Mouse (Mus musculus) frontal cortex, postnatal 25 days (tissue): Measurements from ENCODE around the gene Egln2.
A peak's percentile ranks its signal among the peaks of the same experiment; 100 is the strongest.

ENCODE experiments used
- DNase-seq, 2 experiments: peaks; one replicate each; pipeline ENCODE4 v3.0.0; 2022; ENCODE audit warnings: low spot score in 2 of 2

Egln2 gene

DNA sequence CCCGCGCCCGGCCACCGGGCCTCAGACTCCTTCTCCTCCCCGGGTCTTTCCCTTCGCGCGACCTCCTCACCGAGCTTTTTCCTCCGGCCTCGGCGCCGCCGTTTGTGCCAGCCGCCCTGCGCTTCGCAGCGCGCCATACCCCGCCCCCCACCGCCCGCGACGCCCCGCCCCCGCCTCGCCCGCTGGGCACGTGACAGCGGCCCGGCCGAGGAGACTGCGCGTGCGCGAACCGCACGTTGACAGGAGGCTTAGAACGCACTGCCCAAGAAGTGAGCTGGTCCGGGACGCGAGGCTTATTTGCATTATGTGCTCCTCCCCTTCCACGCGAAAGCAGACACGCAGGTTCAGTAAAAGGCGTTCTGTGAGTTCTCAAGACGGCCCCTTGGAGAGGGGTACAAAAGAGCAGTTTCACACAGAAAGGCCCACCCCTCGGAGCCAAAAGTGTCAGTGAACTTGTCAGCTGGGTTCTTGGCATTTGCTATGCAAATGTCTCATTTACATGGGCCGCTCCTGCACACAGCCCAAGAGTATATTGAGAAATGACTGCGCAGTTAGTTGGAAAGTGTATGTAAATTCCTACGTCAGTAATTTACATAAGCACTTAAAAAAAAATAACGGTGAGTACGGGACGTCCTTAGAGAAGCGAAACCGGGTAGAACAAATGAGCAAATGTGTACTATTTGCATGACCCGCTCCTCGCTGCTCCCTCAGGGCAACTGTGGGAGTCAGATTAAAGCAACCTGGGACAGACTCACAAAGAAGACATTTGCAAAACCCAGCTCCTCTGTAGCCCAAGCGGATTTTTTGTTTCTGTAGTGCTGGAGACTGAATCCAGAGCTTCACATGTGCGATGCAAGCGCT lies at the start of gene Egln2:
Egln2 (minus strand) TSS at position 189 of the 861 bp plus-strand sequence.
- peak; percentile 91 to 92 for DNase-seq

GRCm38 (mm10) chr7:27212626-27213025 lies 46.0 kb upstream of the Egln2 start:
- no peak for DNase-seq

DNA sequence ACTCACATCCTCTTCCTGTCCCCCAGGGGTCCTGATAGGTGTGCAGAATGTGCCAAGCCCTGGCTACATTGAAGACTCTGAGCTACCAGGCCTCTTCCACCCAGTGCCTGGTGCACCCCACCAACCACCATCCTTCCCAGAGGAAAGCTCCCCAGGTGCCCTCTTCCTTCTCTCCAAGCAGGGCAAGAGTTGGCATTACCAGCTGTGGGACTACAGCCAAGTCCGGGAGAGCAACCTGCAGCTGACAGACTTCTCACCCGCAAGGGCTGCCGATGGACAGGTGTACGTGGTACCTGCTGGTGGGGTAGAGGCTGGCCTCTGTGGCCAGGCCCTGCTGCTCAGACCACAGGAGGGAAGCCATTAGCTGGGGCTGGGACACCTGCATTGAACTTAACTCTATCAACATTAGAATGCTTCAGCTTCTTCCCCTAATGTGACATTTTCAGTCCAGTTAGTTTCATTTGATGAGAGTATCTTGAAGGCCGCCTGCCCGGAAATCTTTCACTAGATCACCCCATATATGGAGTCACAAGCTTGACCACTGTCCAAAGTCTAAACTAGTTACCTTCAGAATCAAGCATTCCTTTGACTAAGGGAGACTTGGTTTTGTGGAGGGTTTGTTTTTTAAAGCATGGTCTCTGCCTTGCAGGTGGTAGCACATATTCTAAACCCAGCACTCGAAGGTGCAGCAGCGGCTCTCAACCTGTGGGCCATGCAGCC lies 37.3 kb upstream of the Egln2 start:
- DNase-seq: no peak

GRCm38 (mm10) chr7:27198779-27199178 lies 32.2 kb upstream of the Egln2 start:
- DNase-seq: no peak

- no peak for DNase-seq
Measured at GRCm38 (mm10) chr7:27198355-27198754, 31.8 kb upstream of the Egln2 start.

DNA sequence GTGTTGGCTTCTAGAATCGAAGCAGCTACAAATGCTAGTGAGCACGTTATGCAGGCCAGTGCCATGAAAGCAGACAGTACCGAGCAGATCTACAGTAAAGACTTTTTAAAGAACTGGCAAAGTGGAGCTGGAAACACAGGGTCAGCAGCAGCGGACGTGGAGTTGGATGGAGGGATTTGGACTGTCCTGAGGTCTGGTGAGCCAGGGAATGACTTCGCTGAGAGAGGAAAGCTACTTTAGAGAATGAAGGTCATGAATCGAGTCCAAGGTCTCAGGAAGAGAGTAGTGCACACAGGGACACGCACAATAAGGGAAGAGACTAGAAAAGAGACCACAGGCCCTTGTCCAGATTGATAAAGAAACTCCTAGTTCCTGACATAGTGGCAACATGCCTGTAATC lies 31.0 kb upstream of the Egln2 start:
- DNase-seq: no peak

DNA sequence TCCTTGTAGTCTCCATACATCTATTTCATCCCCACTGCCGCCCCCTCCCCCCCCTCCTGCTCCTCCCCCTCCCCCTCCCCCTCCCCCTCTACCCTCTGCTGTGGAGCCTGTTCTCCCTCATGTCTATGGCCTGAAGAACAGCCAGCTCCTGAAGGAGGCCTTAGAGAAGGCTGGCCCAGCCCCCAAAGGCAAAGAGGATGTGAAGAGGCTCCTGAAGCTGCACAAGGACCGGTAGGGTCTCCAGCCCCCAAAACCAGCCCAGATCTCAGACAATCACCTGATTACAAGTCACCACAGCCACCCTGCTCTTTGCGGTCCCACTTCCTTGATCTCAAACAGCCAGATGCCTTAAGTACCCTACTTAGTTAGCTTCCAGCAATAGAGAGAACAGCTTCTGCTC lies 30.5 kb upstream of the Egln2 start:
- no peak for DNase-seq

DNA sequence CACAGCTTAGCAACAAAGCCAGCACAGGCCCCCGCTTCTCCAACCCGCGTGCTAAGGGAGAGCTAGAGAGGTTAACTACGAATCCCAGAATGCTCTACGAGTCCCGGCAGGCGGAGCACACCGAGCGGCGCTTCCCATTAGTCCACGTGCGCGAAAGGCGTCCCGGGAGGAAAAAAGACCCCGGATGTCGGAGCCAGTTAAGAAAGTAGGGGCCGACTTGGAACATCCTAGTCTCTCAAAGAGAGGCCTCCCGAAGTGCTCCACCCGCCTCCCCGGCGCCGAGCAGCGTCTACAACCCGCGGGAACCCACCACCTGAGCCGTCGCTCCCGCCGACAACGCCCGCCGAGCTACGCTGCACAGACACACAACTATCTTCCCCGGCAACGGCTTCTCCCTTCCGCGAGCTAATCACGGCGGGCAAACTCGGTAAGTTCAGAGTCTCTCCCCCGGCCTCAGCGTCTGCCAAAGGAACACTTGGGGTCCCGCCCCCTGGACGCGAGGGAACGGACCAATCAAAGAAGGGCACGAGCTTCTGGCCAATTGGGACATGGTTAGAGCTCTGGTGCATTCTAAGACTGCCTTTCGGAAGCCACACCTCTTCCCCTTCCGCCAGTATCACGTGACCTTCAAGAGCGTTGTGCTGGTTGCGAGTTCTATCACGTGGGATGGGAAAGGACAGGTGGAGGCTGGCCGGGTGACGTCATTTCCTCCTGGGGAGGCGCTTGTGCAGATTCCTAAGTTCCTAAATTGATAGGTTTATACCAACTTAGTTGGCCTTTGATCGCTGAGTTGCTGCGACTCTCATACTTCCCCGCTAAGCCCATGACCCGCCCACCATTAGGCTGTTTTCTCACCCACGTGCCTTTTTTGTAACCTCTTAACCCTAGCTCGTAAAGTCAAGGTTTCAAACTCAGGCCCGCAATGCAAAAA lies 29.3 kb upstream of the Egln2 start, which contains the start of the genes BC024978 and Snrpa:
BC024978 (plus strand) TSS at position 101 of the 931 bp plus-strand sequence.
Snrpa (minus strand) TSS at position 591 of the 931 bp plus-strand sequence.
- peak; percentile 89 to 91 for DNase-seq

DNA sequence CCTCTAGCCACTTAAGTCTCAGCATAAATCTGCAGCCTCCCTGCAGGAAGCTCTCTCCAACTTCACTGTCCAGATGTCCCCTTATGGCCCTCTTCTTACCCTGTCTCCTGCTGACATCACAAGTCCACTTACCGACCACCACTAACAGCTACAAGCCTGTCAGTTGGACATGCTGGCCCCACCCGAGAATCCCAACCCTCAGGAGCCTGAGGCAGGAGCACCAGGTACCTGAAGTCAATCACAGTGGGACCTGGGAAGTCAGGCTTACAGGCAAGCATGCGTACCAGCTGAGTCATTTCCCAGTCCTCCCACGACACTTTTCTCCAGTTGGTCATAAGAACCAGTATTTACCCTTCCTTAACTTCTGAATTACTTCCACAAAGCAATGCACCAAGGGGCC lies 27.1 kb upstream of the Egln2 start:
- no peak for DNase-seq

DNA sequence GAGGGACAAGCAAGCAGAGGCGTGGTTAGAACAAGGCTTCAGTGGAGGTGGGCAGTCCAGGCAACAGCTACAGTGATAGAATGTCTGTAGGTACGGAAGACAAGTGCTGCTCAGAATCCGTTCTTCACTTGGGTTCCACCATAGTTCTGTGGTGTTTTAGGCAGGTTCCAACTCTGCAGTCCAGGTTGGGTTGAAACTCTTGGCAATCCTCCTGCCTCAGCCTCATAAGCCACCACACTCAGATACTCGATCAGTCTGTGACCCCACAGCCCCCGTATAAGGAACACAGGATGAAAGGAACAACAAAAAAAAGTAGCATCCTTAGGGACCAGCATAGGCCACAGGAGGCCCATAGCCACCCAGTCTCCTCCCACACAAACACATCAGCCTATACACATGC lies 25.8 kb upstream of the Egln2 start:
- no peak for DNase-seq

DNA sequence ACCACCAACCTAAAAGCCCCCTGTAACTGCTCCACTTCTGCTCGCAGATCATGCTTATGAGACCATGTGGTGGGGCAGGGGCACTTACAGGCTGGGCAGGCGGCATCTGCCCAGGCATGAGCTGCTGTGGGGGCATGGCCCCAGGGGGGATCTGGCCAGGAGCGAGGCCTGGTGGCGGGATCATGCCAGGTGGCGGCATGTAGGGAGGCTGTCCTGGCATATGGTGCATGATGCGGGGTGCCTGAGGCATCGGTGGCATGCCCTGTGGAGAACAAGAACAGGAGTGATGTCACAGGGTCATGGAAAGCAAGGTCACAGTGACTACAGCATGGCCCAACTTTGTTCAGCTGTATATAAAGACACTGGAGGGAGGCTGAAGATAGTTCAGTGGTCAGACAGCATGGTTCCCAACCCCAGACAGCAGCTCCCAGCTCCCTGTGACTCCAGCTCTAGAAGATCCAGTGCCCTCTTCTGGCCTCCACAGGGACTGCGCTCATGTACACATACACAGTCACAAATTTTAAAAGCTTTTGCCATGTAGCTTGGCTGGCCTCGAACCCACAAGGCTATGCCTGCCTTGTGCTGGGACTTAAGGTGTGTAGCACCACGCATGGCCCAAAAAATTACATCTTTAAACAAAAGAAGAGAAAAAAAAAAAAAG lies 22.8 kb upstream of the Egln2 start:
- no peak for DNase-seq

GRCm38 (mm10) chr7:27185986-27186385 lies 19.4 kb upstream of the Egln2 start:
- DNase-seq: no peak

DNA sequence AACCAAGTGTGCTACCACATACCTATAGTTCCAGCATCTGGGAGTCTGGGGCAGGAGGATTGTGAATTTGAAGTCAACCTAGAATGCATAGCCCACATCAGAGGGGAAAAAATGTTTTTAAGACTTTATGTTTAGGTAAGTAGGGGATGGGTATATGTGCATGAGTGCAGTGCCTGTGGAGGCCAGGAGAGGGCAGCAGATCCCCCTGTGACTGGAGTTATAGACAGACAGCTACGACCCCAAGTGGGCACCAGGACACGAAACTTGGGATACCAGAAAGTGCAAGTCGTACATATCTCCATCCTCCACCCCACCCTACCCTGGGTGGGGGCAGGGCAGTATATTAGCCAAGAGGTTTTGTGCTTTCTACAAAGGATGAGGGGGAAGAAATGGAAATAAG lies 18.4 kb upstream of the Egln2 start:
- DNase-seq: no peak

DNA sequence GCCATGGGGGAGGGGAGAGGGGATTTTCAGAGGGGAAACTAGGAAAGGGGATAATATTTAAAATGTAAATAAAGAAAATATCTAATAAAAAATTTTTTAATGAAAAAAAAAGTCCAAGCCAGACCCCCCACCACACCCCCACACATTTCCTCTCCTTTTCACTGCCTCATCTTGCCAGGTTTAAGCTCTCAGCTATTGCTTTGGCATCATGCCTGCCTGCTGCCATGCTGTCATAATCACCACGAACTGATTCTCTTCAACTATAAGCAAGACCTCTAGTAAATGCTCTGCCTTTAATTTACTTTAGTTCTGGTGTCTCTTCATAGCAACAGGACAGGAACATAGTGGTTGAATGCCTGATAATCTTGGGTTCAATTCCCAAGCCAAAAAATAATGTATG lies 15.9 kb upstream of the Egln2 start:
- DNase-seq: no peak

DNA sequence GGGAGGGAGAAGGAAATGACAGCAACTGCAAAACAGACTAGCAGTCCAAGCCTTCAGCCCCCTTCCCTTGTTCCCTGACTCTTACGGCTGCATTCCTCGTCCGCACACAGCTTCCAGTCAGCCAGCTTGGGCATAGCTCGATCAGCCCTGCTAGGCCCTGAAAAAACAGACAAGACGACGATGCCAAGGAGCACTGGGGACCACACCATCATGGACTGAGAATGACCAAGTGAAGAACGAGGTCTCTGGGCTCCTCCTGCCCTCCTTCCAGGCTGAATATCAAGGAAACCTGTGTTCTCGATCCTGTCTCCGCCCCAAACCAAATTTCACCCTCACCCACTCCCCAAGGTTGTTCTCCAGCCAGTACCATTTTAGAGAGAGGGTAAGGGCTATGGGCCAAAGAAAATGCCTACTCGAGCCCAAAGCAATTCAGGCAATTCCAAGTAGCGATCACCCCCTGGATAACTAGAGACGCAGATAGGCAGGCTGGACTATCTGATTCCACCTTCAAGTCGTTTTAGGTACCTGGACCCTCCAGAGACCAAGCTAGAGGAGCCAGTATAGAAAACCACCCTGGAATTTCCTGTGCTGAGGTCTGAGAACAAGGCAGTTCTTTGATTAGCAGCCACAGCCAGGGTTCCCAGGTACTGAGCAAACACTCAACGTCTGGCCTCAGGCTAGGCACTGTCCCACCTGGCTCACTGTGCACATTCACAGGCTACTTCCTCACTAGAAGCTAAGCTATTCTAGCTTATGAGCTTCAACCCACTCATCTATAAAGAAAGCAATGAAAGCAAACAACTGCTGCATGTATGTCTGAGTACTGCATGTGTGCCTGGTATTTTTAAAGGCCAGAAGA lies 14.5 kb upstream of the Egln2 start, which contains the start of the genes Gm21983 and Mia:
Gm21983 (minus strand) TSS at position 250 of the 859 bp plus-strand sequence.
Mia (minus strand) TSS at position 321 of the 859 bp plus-strand sequence.
- DNase-seq: no peak

DNA sequence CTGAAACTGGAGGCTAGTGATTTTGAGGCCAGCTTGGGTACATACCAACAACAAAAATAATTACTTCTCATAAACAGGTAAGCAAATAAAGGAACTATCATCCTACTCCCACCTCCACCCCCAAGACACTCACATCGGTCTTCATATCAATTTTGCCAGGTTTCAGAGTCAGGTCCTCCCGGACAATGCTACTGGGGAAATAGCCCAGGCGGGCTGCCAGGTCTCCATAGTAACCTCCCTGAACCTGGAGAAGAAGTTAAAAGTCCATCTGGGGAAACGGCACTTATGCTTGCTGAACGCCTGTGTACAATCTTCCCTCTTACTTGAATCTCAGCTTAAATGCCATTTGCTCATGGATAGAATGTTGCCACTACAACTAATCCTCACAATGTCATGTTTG lies 13.4 kb upstream of the Egln2 start:
- DNase-seq: no peak

GRCm38 (mm10) chr7:27179217-27179918 lies 12.8 kb upstream of the Egln2 start:
- DNase-seq: no peak

DNA sequence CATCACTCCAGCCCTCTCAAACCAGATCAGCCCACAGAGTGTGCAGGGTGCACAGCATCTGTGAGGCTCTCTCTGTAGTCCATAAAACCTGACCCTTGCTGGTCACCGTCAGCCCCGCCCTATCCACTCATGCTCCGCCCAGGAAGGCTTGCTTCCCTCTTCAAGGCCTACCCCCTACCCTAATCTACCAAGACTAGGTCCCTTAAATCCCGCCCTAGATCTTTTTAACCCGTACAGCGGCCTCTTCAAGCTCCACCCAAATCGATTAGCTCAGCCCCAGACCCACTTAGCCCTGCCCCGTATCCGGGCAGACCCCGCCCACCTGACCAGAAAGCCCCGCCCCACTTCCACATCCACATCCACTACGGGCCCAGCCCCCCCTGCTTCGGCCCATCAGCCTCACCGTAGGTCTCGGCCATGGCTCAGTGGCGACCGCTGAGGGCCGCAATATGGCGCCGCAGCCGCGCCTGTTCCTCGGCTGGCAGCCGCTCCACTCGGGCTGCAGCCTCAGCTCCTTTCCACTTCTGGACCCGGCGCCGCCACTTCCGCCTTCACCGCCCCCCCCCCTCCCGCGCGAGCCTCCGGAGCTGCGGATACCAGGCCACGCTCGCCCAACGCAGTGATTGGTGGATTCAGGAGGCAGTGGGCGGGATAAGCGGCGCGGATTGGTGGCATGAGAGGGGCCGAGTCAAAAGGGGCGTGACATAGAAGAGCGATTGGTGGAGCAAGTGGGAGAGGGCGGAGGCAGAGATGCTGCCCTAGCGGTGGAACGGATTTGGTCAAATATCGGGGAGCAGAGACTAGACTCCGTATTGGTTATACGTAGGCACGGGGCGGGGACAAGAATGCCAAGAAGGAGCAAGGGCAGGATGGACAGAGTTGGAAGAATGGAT lies 12.0 kb upstream of the Egln2 start, which contains the start of gene Rab4b:
Rab4b (minus strand) TSS at position 573 of the 893 bp plus-strand sequence.
- peak; percentile 98 to 99 for DNase-seq
